Mouse (Mus musculus) colon, adult 2 months (tissue): ENCODE measurements around the gene Olfr1254. TPM values are rescaled to one million over a fixed set of nuclear protein-coding genes. Genes with fewer than 3 reads are reported as not detected.

Experiments
- polyA plus RNA-seq: library from polyadenylated mRNA; depleted of rRNA; stranded (reverse); fragments of >200 nt; gene quantifications from 2 replicates; pipeline ENCODE4 v1.2.3, GENCODE M21; 2012; rRNA removed

The Olfr1254 gene
- polyA plus RNA-seq = not detected in 2 replicates

GRCm38 (mm10) chr2:89793519-89793918 is at the start of gene Olfr1254:
Gene Olfr1254, minus strand, starts transcription at chr2:89793619.

GRCm38 (mm10) chr2:89841455-89841854 is 48.0 kb upstream of the Olfr1254 start, which contains the start of gene Olfr1256:
Gene Olfr1256, minus strand, starts transcription at chr2:89841555.

GRCm38 (mm10) chr2:89811751-89812150 is 18.3 kb upstream of the Olfr1254 start, which contains the start of gene Olfr1255:
Gene Olfr1255, plus strand, starts transcription at chr2:89812051.

GRCm38 (mm10) chr2:89756990-89757389 is 36.4 kb downstream of the Olfr1254 start, which contains the start of gene Olfr1253:
Gene Olfr1253, minus strand, starts transcription at chr2:89757090.

Other genes with a start within 250 kb of the Olfr1254 start
- gene Olfr1245, start 215.2 kb downstream of the Olfr1254 start, polyA plus RNA-seq = not detected in 2 replicates
- gene Olfr1246, start 200.5 kb downstream of the Olfr1254 start, polyA plus RNA-seq = not detected in 2 replicates
- not detected in 2 replicates for gene Olfr1247, start 179.5 kb downstream of the Olfr1254 start, polyA plus RNA-seq
- not detected in 2 replicates for gene Olfr1248, start 175.4 kb downstream of the Olfr1254 start, polyA plus RNA-seq
- not detected in 2 replicates for gene Olfr1249, start 158.6 kb downstream of the Olfr1254 start, polyA plus RNA-seq
- gene Olfr1250, start 132.2 kb downstream of the Olfr1254 start, polyA plus RNA-seq = not detected in 2 replicates
- not detected in 2 replicates for gene Olfr1251, start 121.7 kb downstream of the Olfr1254 start, polyA plus RNA-seq
- gene Olfr1252, start 68.6 kb downstream of the Olfr1254 start, polyA plus RNA-seq = not detected in 2 replicates
- gene Olfr1253, start 36.5 kb downstream of the Olfr1254 start, polyA plus RNA-seq = not detected in 2 replicates
- not detected in 2 replicates for gene Olfr1255, start 18.4 kb upstream of the Olfr1254 start, polyA plus RNA-seq
- not detected in 2 replicates for gene Olfr1256, start 47.9 kb upstream of the Olfr1254 start, polyA plus RNA-seq
- not detected in 2 replicates for gene Olfr48, start 54.6 kb upstream of the Olfr1254 start, polyA plus RNA-seq
- not detected in 2 replicates for gene Olfr1257, start 84.8 kb upstream of the Olfr1254 start, polyA plus RNA-seq
- gene Olfr1258, start 133.7 kb upstream of the Olfr1254 start, polyA plus RNA-seq = not detected in 2 replicates
- not detected in 2 replicates for gene Olfr1259, start 155.0 kb upstream of the Olfr1254 start, polyA plus RNA-seq
- not detected in 2 replicates for gene Olfr1260, start 180.7 kb upstream of the Olfr1254 start, polyA plus RNA-seq
- not detected in 2 replicates for gene Olfr1261, start 197.6 kb upstream of the Olfr1254 start, polyA plus RNA-seq
- not detected in 2 replicates for gene Olfr1262, start 206.5 kb upstream of the Olfr1254 start, polyA plus RNA-seq
- not detected in 2 replicates for gene Olfr1263, start 218.5 kb upstream of the Olfr1254 start, polyA plus RNA-seq
- gene Olfr1264, start 232.0 kb upstream of the Olfr1254 start, polyA plus RNA-seq = not detected in 2 replicates
- not detected in 2 replicates for gene Olfr1265, start 241.7 kb upstream of the Olfr1254 start, polyA plus RNA-seq